Mouse (Mus musculus) ES-Bruce4 (cell line): ENCODE data around the gene Rasgef1b.

ENCODE experiments used
- CTCF ChIP-seq: IDR thresholded peaks from one replicate; pipeline ENCODE4 v1.8.1; 2011; ENCODE audit warnings: low read depth, low read length
- EP300 ChIP-seq: IDR thresholded peaks from 2 replicates; pipeline ENCODE4 v1.6.1; 2011; ENCODE audit warnings: low read depth, low read length; ENCODE audit not compliant: insufficient read depth
- POLR2A ChIP-seq: IDR thresholded peaks from one replicate; pipeline ENCODE4 v1.8.1; 2011; ENCODE audit warnings: low read length; ENCODE audit not compliant: insufficient read depth

DNA sequence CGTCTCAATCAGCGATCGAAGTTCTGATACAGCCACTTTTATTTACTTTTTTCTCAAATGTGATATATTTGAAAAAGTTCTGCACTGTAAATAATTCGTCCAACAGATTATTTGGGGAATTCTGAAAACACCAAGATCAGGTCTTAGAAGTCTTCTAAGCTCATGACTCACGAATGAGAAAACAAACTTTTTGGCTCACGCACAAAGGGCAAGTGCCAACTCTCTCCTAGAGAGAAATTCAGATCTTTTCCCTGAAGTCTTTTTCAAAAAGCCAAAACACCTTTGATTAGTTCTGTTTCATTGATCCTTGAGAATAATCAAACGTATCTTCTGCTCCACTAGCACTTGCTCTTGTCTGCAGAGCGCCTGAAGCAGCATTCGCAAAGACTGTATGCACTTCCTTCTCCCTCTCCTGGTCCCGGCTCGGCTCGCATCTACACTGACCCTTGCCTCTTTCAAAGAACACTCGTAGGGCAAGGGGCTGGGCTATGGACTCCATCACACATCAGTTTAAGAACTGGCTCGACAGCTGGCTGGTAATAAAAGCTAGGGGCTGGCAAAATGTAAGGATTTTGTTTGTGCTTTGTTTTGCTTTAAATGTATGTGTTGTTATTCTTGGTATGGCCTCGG is 504.9 kb downstream of the Rasgef1b start:
- TF ChIP-seq CTCF (no peak), EP300 (no peak), POLR2A (no peak)
